Mouse (Mus musculus): ENCODE measurements around the gene Bod1.

DNA sequence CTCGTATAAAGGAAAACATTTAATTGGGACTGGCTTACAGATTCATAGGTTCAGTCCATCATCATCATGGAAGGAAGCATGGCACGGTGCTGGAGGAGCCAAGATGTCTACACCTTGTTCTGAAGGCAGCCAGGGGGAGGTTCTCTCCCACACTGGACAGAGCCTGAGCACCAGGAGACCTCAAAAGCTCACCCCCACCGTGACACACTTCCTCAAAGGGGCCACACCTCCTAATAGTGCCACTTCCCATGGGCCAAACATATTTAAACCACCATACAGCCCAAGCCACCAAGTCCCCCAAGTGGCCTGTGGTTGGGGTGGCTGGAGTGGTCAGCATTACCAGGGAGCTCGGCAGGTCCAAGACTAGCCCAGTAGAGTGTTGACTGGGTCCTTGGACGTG is 31.5 kb downstream of the Bod1 start:
- TF ChIP-seq GATA1 (IDR thresholded peaks at IDR 0.05; ENCODE audit: low read length) (no peak), TAL1 (IDR thresholded peaks at IDR 0.05; ENCODE audit: low read length) (no peak)
